11 mouse cellular contexts compared by ENCODE assay signal in genomic region chr4:63049596-63050318, GRCm38 (mm10).
A peak's percentile ranks its signal among the peaks of the same experiment; 100 is the strongest.
DNase-seq lines count a peak whose midpoint lies in the region; ATAC-seq and TF ChIP-seq lines count a peak whose summit lies in the region.
"Had no signal": no experiment of that assay in that cellular context is flagged by ENCODE, and none has a peak within 500 bp of the region (broad histone marks: within the 10 kb centered on the region; RNA-seq: fewer than 3 reads in every experiment).

No protein-coding gene starts in this region.

- peaks cover 60% of the 10 kb centered on the region for H3K4me1 ChIP-seq in heart, embryonic 13.5 days
- H3K4me1 ChIP-seq in heart, embryonic 10.5 days, result peaks cover 32% of the 10 kb centered on the region
- no peaks in the 10 kb centered on the region for H3K4me1 ChIP-seq in midbrain, embryonic 11.5 days (ENCODE audit: control insufficient read depth, insufficient read depth, low read length)
- H3K4me1 ChIP-seq in midbrain, postnatal 0 days (ENCODE audit: insufficient read depth, low read length), result no peaks in the 10 kb centered on the region; the same call in 1 of the 2 replicates
- peaks cover 21% of the 10 kb centered on the region for H3K4me1 ChIP-seq in heart, postnatal 0 days (ENCODE audit: control insufficient read depth, insufficient read depth)

- no peaks in the 10 kb centered on the region for H3K36me3 ChIP-seq in heart, embryonic 13.5 days
- H3K36me3 ChIP-seq in heart, embryonic 10.5 days, result peaks cover 5% of the 10 kb centered on the region; the same call in 1 of the 2 replicates
- H3K36me3 ChIP-seq in midbrain, embryonic 11.5 days (ENCODE audit: control insufficient read depth, insufficient read depth, low read length), result no peaks in the 10 kb centered on the region
- H3K36me3 ChIP-seq in midbrain, postnatal 0 days (ENCODE audit: insufficient read depth, low read length), result no peaks in the 10 kb centered on the region
- no peaks in the 10 kb centered on the region for H3K36me3 ChIP-seq in heart, postnatal 0 days (replicated peaks; ENCODE audit: control insufficient read depth, insufficient read depth, low read length)

- TF ChIP-seq EP300 in heart, postnatal 0 days (IDR thresholded peaks at IDR 0.05; ENCODE audit: low read depth), result no peak

- no peak overlapping the region for H3K9ac ChIP-seq in heart, embryonic 13.5 days
- H3K9ac ChIP-seq in midbrain, embryonic 11.5 days (ENCODE audit: low read length), result no peak overlapping the region
- H3K9ac ChIP-seq in midbrain, postnatal 0 days (replicated peaks; ENCODE audit: low read length, poor library complexity, severe bottlenecking), result no peak overlapping the region
- no peak overlapping the region for H3K9ac ChIP-seq in heart, postnatal 0 days (replicated peaks; ENCODE audit: low read depth, low read length)

- no peak overlapping the region for H3K4me2 ChIP-seq in heart, embryonic 13.5 days
- no peak overlapping the region for H3K4me2 ChIP-seq in midbrain, embryonic 11.5 days
- no peak overlapping the region for H3K4me2 ChIP-seq in midbrain, postnatal 0 days (ENCODE audit: low read depth, low read length, poor library complexity, severe bottlenecking)
- no peak overlapping the region for H3K4me2 ChIP-seq in heart, postnatal 0 days (ENCODE audit: low read depth, low read length)

- no peak for ATAC-seq in heart, embryonic 13.5 days (ENCODE audit: extremely low read depth, insufficient number of reproducible peaks, low FRiP score, low TSS enrichment)
- no peak for ATAC-seq in midbrain, embryonic 11.5 days (ENCODE audit: low FRiP score)
- ATAC-seq in midbrain, postnatal 0 days (ENCODE audit: low FRiP score), result no peak
- ATAC-seq in heart, postnatal 0 days (ENCODE audit: insufficient read depth, low read depth), result no peak
- ATAC-seq in megakaryocyte progenitor cell, adult 5-6 weeks (replicated peaks; ENCODE audit: poor library complexity), result peak; percentile 79

- no peaks in the 10 kb centered on the region for H3K9me3 ChIP-seq in heart, embryonic 13.5 days
- H3K9me3 ChIP-seq in heart, embryonic 10.5 days, result no peaks in the 10 kb centered on the region
- H3K9me3 ChIP-seq in midbrain, embryonic 11.5 days (ENCODE audit: control insufficient read depth, low read length), result no peaks in the 10 kb centered on the region
- H3K9me3 ChIP-seq in midbrain, postnatal 0 days (ENCODE audit: low read length), result no peaks in the 10 kb centered on the region
- H3K9me3 ChIP-seq in heart, postnatal 0 days (replicated peaks; ENCODE audit: control insufficient read depth, low read length), result no peaks in the 10 kb centered on the region

- no peak overlapping the region for H3K4me3 ChIP-seq in heart, embryonic 13.5 days
- no peak overlapping the region for H3K4me3 ChIP-seq in heart, embryonic 10.5 days
- H3K4me3 ChIP-seq in midbrain, embryonic 11.5 days (ENCODE audit: low read depth, low read length), result no peak overlapping the region
- H3K4me3 ChIP-seq in midbrain, postnatal 0 days (ENCODE audit: low read depth, low read length), result no peak overlapping the region
- H3K4me3 ChIP-seq in heart, postnatal 0 days (ENCODE audit: low read depth, low read length), result no peak overlapping the region
- H3K4me3 ChIP-seq: erythroblast, embryonic 14.5 days had no signal

- H3K27me3 ChIP-seq in heart, embryonic 13.5 days (replicated peaks), result no peaks in the 10 kb centered on the region
- no peaks in the 10 kb centered on the region for H3K27me3 ChIP-seq in heart, embryonic 10.5 days (ENCODE audit: insufficient read depth, poor library complexity, severe bottlenecking)
- no peaks in the 10 kb centered on the region for H3K27me3 ChIP-seq in midbrain, embryonic 11.5 days (ENCODE audit: control insufficient read depth, insufficient read depth, low read length)
- no peaks in the 10 kb centered on the region for H3K27me3 ChIP-seq in midbrain, postnatal 0 days (ENCODE audit: insufficient read depth, low read length)
- no peaks in the 10 kb centered on the region for H3K27me3 ChIP-seq in heart, postnatal 0 days (ENCODE audit: control insufficient read depth, insufficient read depth, low read length)

- peak overlapping the region; percentile 44; the same call in 1 of the 2 replicates for H3K27ac ChIP-seq in heart, embryonic 13.5 days (replicated peaks)
- H3K27ac ChIP-seq in heart, embryonic 10.5 days, result no peak overlapping the region
- no peak overlapping the region for H3K27ac ChIP-seq in midbrain, embryonic 11.5 days (ENCODE audit: low read depth, low read length)
- H3K27ac ChIP-seq in midbrain, postnatal 0 days (ENCODE audit: low read depth, low read length), result no peak overlapping the region
- peak overlapping the region; percentile 28; the same call in 1 of the 2 replicates for H3K27ac ChIP-seq in heart, postnatal 0 days (ENCODE audit: low read depth)

- TF ChIP-seq CTCF in midbrain, postnatal 0 days (IDR thresholded peaks at IDR 0.05), result no peak
- TF ChIP-seq CTCF in heart, postnatal 0 days (IDR thresholded peaks at IDR 0.05; ENCODE audit: low read depth), result no peak

- no peak for DNase-seq in heart, embryonic 10.5 days (ENCODE audit: low spot score)
- DNase-seq in midbrain, embryonic 11.5 days (ENCODE audit: low spot score, missing footprints), result peak; percentile 69
- DNase-seq in midbrain, postnatal 0 days (ENCODE audit: low spot score), result no peak
- no peak for DNase-seq in heart, postnatal 0 days (ENCODE audit: low spot score)
- no peak for DNase-seq in adrenal gland, adult 18-20 months (ENCODE audit: low spot score in 2 of 2)
- no peak for DNase-seq in cerebellum, postnatal 14 days
- DNase-seq: cerebellum, adult 18-20 months; left cerebral cortex, postnatal 4 days had no signal

Comparison
In these comparisons a context has a peak if more than half of its experiments do, and no peak if none do; other contexts are left out.
1. H3K27ac ChIP-seq: peak in heart, embryonic 13.5 days (single experiment) and heart, postnatal 0 days (single experiment); none in heart, embryonic 10.5 days (single experiment), midbrain, embryonic 11.5 days (single experiment) and midbrain, postnatal 0 days (single experiment).